Mouse (Mus musculus): Measurements from ENCODE around the gene Abcd4. TPM values are rescaled to one million over a fixed set of nuclear protein-coding genes. Genes with fewer than 3 reads are reported as not detected.

The Abcd4 gene
- 10 to 100 TPM; 15.2 to 15.6 TPM for total RNA-seq (2021)
- long read RNA-seq, experiment 1, transcript Abcd4-201 (19 exons, 2,309 nt) = major isoform, 15 of 34 reads
- long read RNA-seq, experiment 1, partial matches to known transcripts = 9 of 34 reads
- long read RNA-seq, experiment 1, other reads (novel, unspliced or antisense) = 10 of 34 reads
- long read RNA-seq, experiment 2, transcript Abcd4-201 (19 exons, 2,309 nt) = major isoform, 6 of 9 reads
- long read RNA-seq, experiment 2, partial matches to known transcripts = 0 of 9 reads
- long read RNA-seq, experiment 2, other reads (novel, unspliced or antisense) = 3 of 9 reads

DNA sequence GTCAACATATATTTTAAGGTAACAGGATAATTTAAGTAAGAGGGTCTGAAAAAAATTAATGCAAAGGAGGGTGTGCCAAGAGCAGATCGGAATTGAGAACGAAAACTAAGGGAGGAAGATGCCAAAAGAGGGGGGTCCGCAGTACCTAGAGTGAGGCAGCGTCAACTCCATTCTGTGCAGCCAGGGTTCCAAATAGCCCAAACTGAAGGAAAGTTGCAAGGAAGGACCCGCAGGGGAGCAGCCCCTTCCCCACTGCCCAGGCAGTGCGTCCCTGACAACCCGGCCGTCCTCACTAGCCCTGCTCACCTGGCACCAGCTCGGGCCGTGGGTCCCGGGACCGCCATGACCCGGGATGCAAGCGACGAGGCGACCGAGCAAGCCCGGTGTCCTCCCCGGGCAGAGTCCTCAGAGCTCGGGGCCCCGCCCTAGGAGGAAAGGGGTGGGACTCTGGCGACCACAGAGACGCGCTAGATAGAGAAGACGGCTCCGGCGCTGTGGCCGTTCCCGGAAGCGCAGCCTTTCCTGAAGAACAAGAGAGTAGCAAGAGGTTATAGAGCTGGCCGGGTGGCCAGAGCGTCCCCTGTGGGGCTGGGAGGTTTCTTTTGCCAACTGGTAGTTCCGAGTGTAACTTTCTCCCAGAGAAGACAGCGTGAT, at the start of gene Abcd4:
Gene Abcd4, minus strand, starts transcription at position 437 of the 654 bp plus-strand sequence.
- DNase-seq = peak; percentile 96 to 97

DNA sequence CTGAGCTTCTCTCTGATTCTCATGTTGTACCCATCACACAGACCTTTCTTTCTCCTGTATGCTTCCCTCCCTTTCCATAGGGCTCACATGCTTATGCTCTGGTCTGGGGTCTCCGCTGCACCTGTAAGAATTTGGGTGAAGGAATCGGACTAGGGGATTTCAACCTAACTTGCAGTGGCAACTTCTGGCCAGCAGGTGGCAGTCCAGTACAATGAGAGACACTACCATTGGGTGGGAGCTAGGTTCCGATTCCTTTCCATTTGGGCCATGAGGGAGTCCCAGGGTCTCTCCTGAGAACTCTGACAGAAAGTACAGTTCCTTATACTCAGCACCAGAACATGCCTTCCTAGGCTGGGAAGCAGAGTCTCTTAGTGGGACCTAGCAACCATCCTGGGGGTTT, 36.7 kb upstream of the Abcd4 start:
- DNase-seq = peak; percentile 55 to 67

DNA sequence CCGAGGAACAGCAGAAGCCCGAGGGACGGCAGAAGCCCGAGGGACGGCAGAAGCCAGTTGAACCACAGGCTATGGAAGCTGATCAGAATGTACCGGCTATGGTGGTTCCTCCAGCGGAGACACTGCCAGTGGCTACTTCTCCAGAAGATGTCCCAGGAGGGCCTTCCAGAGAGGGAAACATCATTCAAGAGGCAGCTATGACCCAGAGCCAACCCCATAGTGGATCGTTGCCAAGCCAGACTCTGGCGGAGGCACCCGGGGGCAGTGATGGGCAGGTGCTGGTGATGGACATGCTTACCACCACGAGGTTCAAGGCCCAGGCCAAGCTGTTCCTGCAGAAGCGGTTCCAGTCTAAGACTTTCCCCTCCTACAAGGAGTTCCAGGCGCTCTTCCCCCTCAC, 33.0 kb upstream of the Abcd4 start:
- DNase-seq = peak in 1 of 2 experiments; percentile 13

DNA sequence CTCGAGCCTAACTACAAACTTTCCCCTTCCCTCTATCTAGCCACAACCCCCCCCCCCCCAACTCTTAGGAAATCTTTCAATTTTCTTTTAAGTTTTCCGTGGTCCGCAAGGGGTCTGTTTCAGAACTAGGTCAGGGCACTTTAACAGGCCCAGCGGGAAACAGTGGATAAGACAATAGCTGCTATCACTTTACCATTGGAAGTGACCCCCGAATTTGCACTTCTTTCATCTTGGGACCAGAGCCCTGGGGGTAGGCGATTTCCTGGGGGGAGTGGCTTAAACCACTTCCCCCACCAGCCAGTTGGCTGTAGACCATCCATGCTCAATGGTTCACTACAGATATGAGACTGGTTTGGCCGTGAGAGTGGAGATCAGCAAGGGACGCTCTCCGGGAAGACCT, 23.4 kb upstream of the Abcd4 start, which contains the start of gene Vrtn:
Gene Vrtn, plus strand, starts transcription at position 366 of the 400 bp plus-strand sequence.
- DNase-seq = no peak

DNA sequence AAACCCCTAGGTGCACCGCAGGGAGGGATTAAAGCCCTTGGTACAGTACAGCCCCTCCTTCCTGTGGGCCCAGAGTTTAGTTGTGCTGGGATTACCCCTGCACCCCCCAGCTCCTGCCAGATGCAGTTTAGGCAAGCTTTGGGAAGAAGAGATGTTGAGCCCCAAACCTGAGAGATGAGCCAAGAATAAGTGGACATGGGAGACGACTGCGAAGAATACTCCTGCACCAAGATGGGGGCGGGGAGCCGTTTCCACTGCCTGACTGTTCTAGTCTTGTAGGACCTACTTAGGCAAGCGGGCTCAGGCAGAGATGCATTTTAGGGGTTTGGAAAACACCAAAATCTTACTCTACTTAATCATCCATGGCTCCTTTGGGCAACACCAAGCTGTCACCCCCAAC, 23.0 kb upstream of the Abcd4 start:
- no peak for DNase-seq

DNA sequence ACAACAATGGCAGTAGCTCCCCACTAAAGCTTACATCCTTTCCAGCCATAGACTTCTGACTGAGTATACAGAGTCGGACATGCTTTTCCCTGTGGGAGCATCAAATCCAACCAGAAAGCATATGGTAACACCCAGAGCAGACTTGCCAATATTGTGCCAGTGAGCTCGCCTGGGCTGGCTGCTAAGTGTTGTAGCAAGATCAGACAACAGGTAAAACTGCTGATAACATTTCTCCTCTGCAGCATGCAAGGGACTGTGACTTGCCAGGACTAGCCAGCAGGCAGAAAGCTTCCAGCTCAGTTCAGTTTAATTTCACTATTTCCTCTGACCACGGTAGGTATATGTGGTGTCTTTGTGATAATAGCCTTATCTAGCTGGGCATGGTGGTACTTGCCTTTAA, 14.7 kb upstream of the Abcd4 start:
- DNase-seq = no peak

DNA sequence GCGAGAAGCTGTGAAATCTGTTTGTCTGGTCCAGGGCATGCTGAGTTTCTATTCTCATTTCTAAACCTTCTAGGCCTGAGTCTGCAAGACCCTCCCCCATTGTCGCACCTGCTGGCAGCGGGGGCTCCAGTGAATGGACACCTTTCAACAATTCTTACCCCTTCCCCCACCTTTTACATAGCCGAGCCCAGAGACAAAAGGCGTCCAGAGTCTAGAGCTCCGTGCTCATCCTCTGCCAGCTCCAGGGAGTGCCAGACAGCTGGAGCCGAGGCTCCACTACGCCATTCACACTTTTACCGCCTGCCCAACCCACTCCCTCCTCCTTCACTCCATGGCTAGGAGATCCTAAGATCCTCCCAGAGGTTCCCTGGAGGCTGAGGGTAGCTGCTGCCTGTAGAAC, 7.9 kb upstream of the Abcd4 start:
- DNase-seq = no peak

DNA sequence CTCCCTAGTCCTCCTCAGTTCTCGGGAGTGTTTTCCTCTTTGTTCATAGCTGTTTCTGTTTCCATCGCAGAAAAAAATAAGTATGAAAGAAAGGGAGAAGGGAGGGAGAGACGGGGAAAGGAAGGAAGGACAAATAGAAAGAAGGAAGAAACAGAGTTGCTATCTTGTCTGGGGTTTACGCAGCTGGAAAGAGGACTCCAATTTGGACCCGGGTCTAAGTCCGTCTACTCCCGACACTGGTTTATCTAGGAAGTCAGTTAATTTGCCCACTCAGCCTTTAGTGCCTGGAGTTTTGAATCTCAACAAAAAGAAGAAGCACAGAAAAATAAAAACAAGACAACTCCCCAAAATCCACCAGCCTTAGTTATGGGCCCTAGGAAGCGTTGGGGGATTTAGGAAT, 7.4 kb upstream of the Abcd4 start:
- DNase-seq = no peak

DNA sequence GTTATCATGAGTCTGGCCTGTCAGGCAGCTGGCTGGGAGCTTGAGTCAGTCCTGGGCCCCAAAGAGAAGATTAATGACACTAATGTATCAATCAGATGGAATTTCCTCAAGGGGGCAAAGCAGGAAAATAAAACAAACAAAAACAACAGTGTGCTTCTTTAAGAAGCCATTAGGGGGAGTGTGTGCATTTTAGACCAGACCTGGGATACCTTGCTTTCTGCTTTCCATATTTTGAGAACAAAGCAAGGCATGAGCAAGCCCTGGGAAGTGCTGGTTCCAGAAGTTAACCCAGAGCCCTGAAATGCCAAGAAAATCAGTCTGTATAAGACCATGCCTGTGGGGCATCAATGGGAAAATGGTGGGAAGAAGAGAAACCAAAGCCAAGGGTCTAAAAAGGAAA, 3.8 kb upstream of the Abcd4 start:
- DNase-seq = no peak

DNA sequence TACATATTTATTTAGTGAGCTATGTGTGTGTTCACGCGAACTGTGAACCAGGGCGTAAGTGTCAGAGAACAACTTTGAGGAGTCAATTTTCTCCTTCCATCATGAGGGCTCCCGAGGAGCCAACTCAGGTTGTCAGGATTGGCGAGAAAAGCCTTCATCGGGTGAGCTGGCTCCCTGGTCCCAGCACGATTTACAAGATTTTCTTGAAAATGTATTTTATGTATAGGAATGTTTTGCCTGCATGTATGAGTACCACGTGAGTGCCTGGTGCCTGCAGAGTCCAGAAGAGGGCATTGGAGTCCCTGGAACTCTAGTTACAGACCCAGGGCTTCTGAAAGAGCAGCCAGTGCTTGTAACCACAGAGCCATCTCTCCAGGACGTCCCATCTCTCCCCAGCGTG, 450 bp upstream of the Abcd4 start:
- DNase-seq = peak in 1 of 2 experiments; percentile 42

DNA sequence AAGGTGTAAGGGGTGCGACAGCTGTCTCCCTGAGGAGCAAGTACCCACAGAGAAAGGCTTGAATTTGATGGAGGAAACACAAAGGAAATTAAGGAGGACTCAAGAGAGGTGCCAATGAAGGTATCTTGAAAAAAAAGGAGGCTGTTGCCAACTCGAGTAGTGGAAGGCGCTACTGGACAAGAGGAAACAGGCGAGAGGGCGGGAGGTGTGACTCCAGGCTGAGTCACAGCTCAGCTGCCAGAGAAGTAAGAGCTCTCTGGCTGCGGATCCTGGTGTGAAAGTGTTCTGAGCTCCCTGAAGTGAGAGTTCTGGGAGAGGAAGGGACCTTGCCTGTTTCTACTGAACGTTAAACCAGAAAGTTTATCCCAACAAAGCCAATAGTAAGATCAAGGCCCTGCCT, 2.7 kb downstream of the Abcd4 start:
- peak; percentile 68 to 70 for DNase-seq

DNA sequence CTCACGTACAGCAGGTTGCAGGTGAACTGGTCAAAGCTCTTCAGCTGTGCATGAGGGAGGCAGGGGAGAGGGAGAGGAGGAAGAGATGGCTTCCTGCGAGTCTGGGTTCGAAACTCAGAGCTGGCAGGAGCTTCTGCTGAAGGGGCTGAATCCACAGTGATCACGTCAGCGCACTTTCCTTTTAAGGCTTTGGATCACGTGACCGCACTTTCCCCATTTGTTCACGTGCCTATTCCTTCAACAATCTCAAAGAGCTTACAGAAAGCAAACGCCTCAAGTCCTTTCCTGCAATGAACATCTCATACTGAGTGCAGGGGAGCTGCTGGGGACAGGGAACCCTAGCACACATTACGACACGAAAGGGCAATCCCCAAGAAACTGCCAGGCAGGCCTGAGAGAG, 3.2 kb downstream of the Abcd4 start:
- DNase-seq = no peak

DNA sequence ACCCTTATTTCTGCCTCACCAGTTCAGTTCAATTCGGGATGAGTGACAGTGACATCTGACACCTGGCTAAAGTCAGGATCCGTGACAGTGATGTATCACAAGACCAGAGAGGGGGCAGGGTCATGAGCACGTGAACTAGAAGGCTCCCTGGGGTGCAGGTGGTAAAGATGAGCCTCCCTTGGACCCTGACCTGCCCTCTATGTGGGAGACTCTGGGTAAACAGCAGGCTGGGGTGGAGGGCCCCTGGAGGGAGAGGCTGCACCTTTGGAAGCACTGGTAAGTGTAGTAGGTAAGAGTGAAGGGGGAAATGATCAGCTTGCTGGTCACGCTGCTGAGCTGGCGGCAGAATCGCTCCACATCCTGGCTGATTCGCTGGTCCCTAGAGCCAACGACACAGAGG, 4.7 kb downstream of the Abcd4 start:
- DNase-seq = no peak

DNA sequence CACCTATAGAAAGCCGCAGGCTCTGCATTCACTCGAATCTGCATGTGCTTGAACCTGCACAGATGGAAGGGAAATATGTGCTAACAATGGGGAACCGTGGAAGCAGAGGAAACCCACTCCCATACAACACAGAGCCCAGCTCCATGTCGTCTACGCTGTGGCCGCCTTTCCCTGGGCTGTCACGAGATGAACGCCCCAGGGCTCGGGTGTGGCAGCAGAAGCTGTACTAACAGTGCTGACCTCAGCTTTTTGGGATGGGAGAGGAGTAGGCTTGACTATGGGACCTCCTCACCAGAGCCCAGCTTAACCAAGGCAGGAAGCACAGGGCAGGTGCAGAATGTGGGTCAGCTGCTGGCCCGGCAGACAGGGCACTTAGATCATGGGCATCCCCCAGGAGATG, 5.5 kb downstream of the Abcd4 start:
- DNase-seq = no peak

DNA sequence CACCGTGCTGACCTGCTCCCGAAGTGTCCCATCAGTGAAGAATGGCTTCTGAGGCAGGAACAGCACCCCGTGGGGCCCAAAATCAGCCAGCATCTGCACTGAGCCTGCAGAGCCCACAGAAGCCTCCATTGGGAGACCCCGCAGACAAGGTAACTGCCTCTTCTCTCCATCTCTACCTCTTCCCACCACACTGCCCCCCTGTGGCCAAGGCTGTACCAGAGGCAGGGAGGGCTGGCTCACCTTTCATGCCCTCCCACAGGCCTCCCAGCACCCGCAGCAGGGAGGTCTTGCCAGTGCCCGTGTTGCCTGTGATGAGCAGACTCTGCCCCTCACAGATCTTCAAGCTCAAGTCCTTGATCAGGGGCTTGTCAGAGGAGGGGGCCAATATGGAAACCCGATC, 11.4 kb downstream of the Abcd4 start:
- peak; percentile 25 to 45 for DNase-seq

DNA sequence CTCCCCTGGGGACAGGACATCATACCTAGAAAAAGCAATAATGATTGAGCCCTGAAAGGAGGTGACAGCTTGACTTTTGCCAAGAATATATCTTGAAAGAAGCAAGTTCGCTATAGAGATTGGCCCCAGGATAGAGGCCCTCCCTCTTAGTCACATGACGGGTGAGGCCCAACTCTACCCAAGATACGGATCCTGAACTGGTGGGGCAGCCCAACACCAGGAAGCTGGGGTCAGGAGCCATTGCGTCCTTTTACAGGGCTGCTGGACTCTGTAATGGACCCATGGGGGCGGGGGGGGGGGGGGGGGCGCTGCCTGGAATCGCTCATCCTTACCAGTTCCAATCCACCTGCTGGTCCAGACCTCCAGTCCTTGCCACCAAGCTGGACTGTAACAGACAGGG, 13.2 kb downstream of the Abcd4 start:
- DNase-seq = no peak

DNA sequence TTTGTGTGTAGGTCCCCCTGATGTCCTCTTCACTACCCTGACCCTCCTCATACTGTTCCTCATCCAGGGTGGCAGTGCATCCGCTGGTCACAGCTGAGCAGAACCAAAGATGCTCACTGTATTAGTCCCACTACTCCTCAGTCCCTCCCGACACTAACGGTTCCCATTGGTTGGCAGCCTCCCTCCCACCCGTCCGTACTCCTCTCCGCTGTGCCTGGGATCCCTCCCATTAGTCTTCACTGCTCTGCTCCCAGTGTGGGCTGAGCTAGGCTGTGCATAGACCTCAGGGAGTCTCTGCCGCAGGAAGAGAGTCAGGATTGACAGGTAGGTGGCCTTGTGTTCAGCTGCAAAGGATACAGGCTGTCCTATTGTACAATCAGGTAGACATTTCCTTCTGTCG, 18.9 kb downstream of the Abcd4 start:
- DNase-seq = no peak

DNA sequence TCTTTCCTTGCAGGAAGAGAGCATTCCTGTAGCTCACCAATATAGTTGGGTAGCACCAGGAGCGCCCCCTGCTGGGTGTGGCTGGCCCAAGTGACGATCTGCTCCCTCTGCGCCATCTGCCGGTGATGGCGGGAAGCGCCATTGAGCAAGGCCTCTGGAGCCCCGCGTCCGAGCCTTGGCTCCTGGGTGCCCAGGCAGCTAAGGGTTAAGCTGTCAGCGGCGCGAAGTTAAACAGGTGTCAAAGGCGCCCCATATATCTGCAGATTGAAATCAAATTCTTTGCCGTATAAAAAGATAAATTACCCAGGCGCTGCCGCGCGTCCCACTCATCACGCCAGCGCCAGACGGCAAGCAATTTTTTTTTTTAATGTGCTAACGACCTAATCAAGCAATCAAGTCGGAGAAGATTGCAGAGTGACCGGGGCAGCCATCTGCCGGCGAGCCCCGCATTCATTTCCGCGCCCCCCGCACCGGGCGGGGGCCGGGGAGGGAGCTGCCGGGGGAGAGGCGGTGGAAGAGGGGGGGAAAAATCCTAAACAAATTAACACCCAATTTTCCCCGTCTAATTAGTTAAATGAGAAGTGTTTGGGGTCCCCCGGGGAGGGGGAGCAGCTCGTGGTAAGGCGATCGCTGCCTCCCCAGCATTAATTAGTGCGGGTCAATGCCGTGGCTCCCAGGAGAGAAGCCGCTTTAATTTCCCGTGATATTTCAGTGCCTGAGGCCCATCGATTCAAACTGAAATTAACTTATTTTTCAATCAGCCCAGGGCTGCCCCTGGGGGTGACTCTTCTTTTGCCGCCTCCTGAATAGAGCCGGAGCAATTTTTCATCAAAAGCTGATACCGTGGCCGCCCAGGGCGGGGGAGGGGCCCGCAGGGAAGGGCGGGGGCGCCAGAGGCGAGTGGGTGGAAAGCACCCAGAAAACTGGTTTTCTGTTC, 27.1 kb downstream of the Abcd4 start:
- DNase-seq = peak; percentile 94 to 97

DNA sequence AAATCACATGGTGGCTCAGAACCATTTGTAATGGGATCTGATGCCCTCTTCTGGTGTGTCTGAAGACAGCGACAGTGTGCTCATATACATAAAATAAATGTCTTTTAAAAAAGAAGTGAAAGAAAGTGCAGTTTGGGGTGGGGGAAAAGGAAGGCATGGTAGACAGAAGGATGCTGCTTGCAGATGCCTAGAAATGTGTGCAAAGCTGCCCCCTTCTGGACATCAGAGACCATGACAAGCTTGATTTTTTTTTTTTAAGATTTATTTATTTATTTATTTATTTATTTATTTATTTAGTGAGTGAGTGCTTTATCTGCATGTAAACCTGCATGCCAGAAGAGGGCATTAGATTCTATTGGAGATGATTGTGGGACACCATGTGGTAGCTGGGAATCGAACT, 35.9 kb downstream of the Abcd4 start:
- DNase-seq = no peak

DNA sequence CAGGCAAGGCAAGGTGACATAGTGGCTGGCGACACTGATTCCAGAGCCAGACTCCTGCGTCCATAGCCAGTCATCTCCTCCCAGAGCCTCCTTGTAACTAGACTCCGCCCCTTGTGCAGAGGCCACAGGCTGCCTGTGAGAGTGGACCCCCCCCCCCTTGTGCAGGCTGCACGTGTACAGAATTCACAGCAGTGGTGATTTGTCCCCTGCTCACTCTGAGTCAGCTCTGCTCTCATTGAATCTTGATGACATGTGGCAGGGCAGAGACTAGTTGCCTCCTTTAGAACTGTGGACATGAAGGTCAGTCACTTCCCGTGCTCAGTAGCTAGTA, 38.8 kb downstream of the Abcd4 start:
- DNase-seq = peak; percentile 51 to 61

DNA sequence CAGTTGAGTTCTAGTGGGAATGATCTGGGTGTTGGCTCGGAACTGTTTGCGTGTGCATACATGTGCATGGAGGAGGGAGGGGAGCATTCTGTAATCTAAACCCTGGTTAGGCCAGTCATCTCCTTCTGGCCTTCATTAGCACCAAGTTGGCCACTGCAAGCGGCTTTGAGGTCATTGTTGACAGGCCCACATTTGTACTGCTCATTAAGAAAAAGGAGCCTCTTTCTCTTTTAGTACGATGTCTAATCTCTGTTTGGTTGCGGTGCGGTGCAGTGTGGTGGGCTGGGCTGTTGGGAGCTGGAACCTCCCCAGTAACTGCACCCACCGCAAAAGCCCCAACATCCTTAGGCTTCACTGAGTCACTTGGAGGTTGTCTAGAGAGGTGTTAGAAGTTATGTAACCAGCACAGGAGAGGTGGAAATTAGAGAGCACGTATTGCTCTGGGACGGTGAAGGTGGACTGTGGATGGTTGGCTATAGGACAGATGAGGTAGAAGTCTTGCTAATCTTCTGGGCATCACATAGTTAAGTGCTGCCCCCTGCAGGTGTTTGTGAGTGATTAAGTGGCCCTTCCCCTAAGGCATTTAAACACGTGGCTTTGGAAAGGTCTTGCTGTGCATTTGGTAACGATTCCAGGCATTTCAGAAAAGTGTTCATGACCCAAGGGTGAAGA, 39.3 kb downstream of the Abcd4 start:
- no peak for DNase-seq

DNA sequence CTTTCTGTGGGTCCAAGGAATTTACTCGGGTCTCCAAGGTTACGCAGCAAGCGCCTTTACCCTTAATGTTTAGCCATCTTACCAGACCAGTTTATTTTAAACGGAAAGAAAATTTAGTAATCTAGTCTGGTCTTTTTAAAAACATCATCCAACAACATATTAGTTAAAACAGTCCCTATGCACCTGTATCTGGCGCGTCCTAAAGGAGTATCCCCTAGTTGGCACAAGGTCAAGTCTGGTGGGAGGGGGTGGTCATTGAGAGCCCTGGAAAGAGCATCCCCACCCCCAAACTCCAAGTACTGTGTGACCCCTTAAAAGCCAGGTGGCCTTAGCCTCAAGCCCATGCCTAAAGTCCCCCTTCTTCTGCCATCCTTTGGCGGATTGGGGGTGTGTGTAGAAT, 44.1 kb downstream of the Abcd4 start:
- DNase-seq = no peak

DNA sequence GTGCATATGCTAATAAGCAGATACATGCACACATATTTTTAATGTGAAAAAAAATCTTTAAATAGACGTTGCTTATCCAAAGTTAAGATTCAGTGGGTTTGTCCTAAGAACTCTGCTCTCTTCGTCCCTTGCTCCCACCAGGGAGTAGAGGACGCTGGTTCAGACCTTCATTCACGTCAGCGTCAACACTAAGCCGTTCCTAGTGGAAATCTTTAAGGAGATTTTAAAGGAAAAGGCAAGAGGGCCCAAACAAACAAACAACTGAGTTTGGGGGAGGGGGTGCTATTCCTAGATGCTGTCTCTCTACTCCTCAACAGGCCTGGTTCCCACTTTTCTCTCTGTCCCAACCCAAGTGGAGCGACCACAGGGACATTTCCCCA, 44.9 kb downstream of the Abcd4 start:
- no peak for DNase-seq
